Mouse (Mus musculus): ENCODE data around the gene Pdzph1.

Gene Pdzph1

DNA sequence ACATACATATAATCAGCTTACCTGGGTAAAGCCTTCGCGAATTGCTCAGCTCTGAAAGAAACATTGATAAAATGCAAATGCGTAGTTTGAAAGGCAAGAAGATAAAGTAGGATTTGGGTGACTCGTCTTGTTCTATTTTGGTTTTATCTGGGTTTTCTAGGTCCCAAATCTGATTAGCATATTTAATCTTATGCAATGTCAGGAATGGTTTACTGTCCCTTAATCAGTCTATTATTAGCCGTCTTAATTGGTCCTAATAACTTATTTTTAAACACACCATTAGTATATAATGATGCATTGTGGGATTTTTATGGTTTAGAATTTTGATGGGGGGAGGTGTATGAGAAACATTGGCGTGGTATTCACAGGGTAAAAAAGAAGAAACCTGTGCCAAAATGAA, at the start of gene Pdzph1:
Gene Pdzph1 (minus strand): TSS at position 101 of the 400 bp plus-strand sequence.
- ChIA-PET CTCF (no interaction called here), POLR2A (no interaction called here)

GRCm38 (mm10) chr17:59039754-59040153, 48.6 kb upstream of the Pdzph1 start:
- ChIA-PET POLR2A (no interaction called here), CTCF (interaction anchor here in 1 of 4 experiments (1.0 kb wide), 1 partner anchor 61 kb away, joined by 3 read pairs; no protein-coding TSS in a partner anchor)

DNA sequence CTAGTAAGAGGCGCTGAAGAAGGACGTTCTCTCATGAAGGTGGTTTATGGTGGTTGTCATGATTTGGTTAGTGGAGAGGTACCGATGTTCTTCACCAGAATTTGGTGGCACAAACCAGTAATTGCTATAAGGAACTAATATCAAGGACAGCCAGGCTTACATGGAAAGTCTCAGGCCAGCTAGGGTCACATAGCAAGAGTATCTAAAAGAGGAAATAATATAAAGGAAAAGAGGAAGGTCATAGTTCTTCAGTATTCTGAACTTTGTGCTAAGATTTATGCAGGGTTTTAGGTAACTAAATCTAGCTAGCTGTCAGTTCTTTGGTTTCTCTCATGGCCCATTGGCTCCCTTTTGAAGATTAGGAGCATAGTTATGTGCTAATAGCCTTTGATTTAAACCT, 42.3 kb upstream of the Pdzph1 start:
- ChIA-PET CTCF (no interaction called here), POLR2A (no interaction called here)

DNA sequence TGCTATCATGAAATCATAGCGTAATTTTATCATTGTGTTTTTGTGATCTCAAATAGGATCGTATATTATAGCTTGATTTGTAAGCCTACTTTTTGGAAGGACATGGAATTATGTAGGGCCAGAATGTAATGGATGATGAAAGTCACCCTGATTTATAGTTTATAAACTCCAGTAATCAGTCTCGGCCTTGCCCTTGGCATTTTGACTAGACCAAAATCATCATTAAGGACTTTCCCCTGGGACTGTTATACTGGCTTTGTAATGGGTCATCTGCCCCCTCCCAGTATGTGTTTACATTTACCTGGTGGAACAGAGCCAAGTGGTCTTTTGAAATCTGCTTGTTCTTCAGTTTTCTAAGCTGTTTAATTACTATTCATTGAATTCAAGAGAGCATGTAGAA, 35.2 kb upstream of the Pdzph1 start:
- POLR2A ChIA-PET, result no interaction called here

GRCm38 (mm10) chr17:59024502-59024901, 33.3 kb upstream of the Pdzph1 start:
- CTCF ChIA-PET, result no interaction called here
- POLR2A ChIA-PET, result interaction anchor here in 2 of 4 experiments (0.7 to 0.8 kb wide), 2 partner anchors 8 to 34 kb away, joined by 3 read pairs; no protein-coding TSS in a partner anchor

More for the DNA sequence above, 35.2 kb upstream of the Pdzph1 start:
- CTCF ChIA-PET, result no interaction called here

DNA sequence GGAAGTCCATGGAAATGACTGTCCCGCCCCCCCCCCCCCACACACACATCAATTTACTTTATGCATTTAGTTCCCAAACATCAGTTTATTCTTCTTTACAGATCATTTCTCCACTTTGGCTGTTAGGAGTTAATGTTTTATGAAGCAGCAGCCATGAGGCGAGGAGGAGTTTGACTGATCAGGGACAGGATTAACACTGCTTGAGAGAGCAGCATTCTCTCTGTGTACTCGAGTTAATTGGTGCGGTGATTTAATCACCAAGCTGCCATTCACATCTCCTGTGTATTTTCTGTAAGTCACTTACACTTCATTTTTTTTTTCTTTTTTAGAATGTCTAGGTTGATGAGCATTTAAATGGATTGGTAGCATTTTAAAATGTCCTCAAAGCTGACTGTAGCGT, 32.8 kb upstream of the Pdzph1 start:
- POLR2A ChIA-PET, result interaction anchor here in 1 of 4 experiments (0.8 kb wide), 1 partner anchor 8 kb away, joined by 3 read pairs; no protein-coding TSS in a partner anchor
- CTCF ChIA-PET, result no interaction called here

GRCm38 (mm10) chr17:59018666-59019065, 27.5 kb upstream of the Pdzph1 start:
- POLR2A ChIA-PET, result no interaction called here

GRCm38 (mm10) chr17:59013091-59013459, 21.9 kb upstream of the Pdzph1 start, which contains the start of gene Nudt12:
Nudt12 (minus strand) TSS chr17:59013372.
- CTCF ChIA-PET, result no interaction called here
- POLR2A ChIA-PET, result interaction anchor here in 1 of 4 experiments (0.6 kb wide), 1 partner anchor 36 kb away, joined by 3 read pairs; no protein-coding TSS in a partner anchor

More at GRCm38 (mm10) chr17:59018666-59019065, 27.5 kb upstream of the Pdzph1 start:
- CTCF ChIA-PET, result no interaction called here

GRCm38 (mm10) chr17:59012421-59013090, 21.4 kb upstream of the Pdzph1 start:
- CTCF ChIA-PET, result no interaction called here

DNA sequence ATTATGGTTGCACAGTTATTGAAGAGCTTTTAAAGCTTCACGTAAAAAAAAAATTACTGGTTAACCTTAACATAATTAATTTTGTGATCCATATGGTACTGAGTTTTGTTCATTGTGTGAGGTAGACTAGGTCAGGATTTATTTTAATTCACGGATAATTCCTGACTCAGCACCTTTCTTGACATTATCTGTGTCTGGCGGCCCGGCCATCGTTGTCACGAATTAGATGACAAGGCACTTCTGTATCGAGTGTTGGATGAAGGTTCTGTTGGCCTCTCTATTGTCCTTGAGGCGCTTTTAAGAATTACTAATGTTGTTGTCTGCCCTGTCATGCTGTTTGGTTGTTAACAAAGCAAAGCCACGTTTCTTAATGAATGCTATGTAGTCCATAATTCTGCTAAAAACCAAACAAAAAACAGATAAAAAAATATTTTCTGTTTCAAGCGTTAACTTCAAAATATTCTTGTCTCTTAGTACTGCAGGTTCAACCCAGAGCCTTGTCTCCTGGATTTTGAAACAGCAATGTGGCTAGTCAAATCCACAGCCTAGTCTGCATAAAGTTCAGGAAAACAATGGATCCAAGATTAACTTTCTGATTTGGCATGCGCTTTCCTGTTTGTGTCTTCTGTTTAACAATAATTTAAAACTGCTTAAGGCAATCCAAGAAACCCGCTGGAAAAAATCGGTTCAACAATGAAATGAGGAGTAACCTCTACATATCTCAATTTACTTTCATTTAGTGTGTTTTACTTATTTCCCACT, 20.6 kb upstream of the Pdzph1 start:
- ChIA-PET CTCF (no interaction called here), POLR2A (no interaction called here)

More at GRCm38 (mm10) chr17:59012421-59013090, 21.4 kb upstream of the Pdzph1 start:
- POLR2A ChIA-PET, result no interaction called here

- CTCF ChIA-PET, result no interaction called here
- POLR2A ChIA-PET, result no interaction called here
Measured at GRCm38 (mm10) chr17:58973237-58973636, 17.9 kb downstream of the Pdzph1 start.

DNA sequence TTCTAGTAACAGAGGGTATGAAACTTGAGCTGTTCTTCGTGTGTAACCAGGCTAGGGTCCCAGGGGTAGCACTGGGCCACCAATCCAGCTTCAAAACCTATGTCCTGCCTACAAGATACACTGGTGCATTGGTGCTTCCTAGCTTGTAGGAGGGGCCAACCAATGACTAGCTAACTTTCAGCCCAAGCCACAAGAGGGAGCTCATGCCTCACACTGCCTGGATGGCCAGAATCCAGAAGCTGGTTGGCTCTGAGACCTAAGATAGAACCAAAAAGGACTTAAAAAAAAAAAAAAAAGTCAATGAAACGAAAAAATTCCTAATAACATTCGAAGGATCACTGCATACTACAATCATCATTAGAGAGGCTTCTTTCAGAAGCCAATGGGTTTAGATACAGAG, 31.3 kb downstream of the Pdzph1 start:
- POLR2A ChIA-PET, result interaction anchor here in 1 of 4 experiments (0.5 kb wide), 1 partner anchor 720 kb away, joined by 3 read pairs; no protein-coding TSS in a partner anchor
- CTCF ChIA-PET, result interaction anchor here (0.5 to 1.3 kb wide), 23 partner anchors 10 to 1698 kb away, joined by 3 to 8 read pairs (median 4); no protein-coding TSS in a partner anchor

GRCm38 (mm10) chr17:58957055-58957454, 34.1 kb downstream of the Pdzph1 start:
- POLR2A ChIA-PET, result no interaction called here
- CTCF ChIA-PET, result no interaction called here

GRCm38 (mm10) chr17:58943015-58943822, 48.0 kb downstream of the Pdzph1 start:
- POLR2A ChIA-PET, result no interaction called here
- CTCF ChIA-PET, result no interaction called here

DNA sequence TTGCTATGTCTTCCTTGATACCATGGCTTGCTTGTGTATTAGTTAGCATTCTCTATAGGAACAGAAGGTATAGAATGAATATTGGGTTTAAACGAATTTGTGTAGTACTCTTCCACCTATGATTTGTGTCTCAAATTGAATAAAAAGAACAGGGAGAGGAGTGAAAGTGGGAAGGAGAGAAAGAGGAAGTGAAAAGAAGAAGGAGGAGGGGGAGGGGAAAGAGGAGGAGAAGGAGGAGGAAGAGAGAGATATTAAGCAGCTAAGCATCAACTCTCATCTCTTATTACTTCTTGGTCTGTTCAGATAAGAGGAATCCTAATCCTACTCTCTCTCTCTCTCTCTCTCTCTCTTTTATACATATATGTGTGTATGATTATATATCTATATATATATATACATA, 52.6 kb downstream of the Pdzph1 start:
- CTCF ChIA-PET, result interaction anchor here in 1 of 4 experiments (0.7 kb wide), 1 partner anchor 1467 kb away, joined by 3 read pairs; no protein-coding TSS in a partner anchor

DNA sequence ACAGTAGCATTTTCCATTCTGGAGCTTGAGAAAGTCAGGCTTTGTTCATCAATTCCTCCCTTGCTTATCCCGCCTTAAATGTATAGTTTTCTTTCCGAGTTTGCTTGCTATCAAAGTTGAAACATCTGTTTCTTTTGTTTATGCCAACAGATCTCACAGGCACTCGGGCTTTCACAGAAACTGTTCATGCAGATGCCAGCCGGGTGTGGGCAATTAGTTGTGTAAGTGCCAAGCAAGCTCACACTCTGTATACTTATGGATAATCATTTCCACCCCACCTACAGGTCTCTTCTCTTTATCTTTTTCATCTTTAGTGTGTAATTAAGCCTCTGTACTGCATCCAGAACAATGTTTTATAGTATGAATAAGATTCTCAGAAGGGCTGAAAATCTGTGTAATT, 53.6 kb downstream of the Pdzph1 start:
- ChIA-PET CTCF (interaction anchor here in 1 of 4 experiments (0.6 kb wide), 1 partner anchor 918 kb away, joined by 5 read pairs; no protein-coding TSS in a partner anchor), POLR2A (interaction anchor here in 1 of 4 experiments (0.6 kb wide), 1 partner anchor 269 kb away, joined by 4 read pairs; no protein-coding TSS in a partner anchor)

More for the DNA sequence above, 52.6 kb downstream of the Pdzph1 start:
- POLR2A ChIA-PET, result no interaction called here

- ChIA-PET CTCF (interaction anchor here in 2 of 4 experiments (0.7 to 1.4 kb wide), 4 partner anchors 27 to 1601 kb away, joined by 3 to 14 read pairs (median 5); no protein-coding TSS in a partner anchor), POLR2A (interaction anchor here in 3 of 4 experiments (0.6 to 0.7 kb wide), 3 partner anchors 130 to 156 kb away, joined by 3 to 6 read pairs (median 3); no protein-coding TSS in a partner anchor)
Measured at GRCm38 (mm10) chr17:58932983-58933280, 58.2 kb downstream of the Pdzph1 start.

DNA sequence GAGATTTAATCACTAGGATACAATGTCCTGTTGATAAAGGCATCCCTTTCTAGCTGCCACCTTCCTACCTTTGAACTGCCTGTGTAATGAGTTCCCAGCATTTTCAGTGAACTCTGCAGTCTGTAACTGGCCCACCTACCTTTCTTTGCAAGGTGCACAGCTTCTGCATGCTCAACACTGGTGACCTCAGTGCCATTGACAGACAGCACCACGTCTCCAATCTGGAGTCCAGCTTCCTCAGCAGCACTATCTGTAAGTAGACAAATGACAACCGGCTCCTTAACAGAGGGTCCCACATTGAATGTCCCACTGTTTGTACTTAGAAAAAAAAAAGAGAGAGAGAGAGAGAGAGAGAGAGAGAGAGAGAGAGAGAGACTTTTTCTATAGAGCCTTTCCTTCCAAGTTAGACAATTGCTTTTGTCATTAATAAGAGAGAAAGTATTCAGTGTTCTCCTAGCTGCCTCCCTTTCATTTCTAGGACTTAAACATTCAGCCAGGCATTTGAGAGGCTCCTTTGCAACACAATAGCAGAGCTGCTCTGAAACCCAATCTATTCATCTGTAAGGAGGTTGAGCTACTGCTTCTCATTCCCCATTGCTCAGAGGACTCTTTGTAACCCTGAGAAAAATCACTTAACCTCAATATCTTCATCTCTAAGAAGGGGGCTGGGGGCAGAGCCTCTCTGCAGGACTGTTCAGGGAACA, 58.7 kb downstream of the Pdzph1 start:
- ChIA-PET POLR2A (interaction anchor here (0.6 to 0.7 kb wide), 5 partner anchors 41 to 218 kb away, joined by 3 to 6 read pairs (median 3); no protein-coding TSS in a partner anchor), CTCF (interaction anchor here (0.6 to 1.4 kb wide), 6 partner anchors 27 to 1600 kb away, joined by 3 to 14 read pairs (median 6); no protein-coding TSS in a partner anchor)
